Mouse (Mus musculus) urinary bladder, postnatal 14 days (tissue): ENCODE measurements at regions not wholly inside any gene's neighbourhood (a gene's known extent, or its start where the extent isn't known, plus 50 kb on each side); places are given as distances from the start of the nearest gene placed in this dataset.

Experiments
- DNase-seq: peaks from one replicate; pipeline ENCODE4 v3.0.0; 2021; ENCODE audit warnings: low spot score

DNA sequence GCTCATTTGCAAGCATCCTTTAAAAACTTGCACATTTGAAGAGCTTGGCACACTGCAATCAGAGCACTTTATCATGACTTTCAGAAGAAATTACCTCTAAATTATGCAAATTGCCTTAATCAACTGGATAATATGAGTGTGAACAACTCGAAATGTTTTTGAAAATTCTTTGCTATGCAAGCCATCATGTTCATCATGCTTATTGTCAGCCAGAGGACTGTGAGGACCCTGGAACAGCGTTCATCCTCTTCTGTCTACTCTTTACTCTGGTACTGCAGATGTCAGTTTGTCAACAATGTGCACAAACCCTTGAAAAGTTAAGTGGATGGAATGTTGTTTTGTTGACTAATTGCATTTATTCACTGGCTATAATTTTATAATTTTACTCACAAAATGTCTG lies 1899.9 kb upstream of the Slc39a10 start:
- DNase-seq = no peak

DNA sequence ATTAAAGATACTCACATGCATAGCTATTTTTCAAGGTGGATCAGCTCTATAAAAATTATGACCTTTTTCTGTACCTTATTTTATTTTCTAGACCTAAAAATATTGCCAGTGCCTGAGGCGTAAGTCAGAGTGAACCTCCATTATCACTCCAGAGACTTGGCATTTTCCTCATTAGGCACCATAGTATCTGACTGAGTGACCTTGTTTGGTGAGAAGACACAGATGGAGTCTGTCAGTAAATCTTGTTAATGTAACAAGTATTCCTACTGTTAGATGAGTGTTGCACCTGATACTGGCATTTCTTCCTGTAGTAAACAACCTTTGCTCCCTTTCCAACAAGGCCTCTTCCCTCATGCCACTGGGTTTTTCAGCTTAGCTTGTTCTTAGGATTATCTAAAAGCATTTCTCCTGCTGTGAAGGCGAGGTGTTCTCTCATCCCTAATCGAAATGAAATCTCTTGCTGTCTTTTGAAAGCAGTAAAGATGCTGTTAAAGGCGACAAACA lies 1860.7 kb upstream of the Slc39a10 start:
- no peak for DNase-seq

DNA sequence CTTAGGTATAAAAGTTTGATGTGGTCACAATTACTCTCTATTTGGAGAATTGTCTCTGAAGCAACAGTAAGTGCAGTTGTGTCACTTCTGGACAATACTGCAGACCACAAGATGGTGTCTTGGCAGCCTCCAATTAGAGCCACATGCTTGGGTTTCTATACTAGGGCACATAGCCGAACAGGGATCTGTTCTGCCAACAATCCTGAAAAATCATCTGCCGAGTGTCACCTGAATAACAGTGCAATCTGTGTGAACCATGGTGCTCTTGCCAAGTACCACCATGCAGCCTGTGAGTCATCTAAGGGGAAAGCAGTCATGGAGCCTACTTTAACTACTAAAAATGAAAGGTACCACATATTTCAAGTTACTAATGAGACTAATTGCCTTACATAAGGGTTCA lies 1840.9 kb upstream of the Slc39a10 start:
- DNase-seq = no peak

DNA sequence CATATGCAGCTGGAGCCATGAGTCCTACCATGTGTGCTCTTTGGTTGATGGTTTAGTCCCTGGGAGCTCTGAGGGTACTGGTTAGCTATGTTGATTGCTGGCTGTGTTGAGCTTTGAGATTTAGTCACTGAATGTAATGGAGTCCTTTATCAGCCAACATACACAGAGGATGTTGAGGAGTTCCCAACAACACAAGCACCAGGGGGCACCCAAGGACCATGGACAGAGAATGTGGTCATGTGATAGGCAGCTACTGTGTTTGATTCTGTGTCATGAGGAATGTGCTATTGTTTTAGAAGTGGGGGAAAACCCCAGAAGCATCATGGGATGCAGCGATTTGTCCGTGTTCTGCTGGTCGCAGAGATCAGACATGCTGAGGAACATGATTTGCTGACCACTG lies 1816.0 kb upstream of the Slc39a10 start:
- peak; percentile 11 for DNase-seq
